19 mouse cellular contexts compared by ENCODE assay signal in the genomic region with DNA sequence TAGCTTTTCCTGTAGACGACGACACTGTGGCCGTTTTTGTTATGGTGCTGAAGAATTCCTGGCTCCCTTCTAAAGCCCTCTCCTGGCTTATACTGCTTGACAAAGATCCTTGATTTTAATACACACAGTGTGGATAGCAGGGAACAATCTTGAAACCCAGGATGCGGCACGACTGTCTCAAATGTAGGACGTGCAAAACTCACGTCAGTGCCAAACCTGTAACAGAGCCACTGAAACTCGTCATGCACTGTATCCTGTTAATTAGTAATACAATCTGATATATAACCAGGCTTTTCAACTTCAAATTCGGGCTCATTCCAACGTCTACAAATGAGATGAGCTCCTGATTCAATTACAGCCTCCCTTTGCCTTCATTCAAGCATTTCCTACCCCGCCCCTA. TPM values are rescaled to one million over a fixed set of nuclear protein-coding genes. Genes with fewer than 3 reads are reported as not detected.
"Had no signal": no experiment of that assay in that cellular context is flagged by ENCODE, and none has a peak within 500 bp of the region (broad histone marks: within the 10 kb centered on the region; RNA-seq: fewer than 3 reads in every experiment).

No protein-coding gene starts in this region.

- H3K9me3 ChIP-seq: midbrain, embryonic 10.5 days; midbrain, embryonic 12.5 days; neural tube, embryonic 13.5 days; neural tube, embryonic 15.5 days had no signal

- DNase-seq: lung, adult 18-20 months; lung, embryonic 14.5 days; lung, postnatal 10 days; lung, postnatal 4 days; midbrain, embryonic 14.5 days; retina, postnatal 1 day; right cerebral cortex, adult 18-20 months; right cerebral cortex, postnatal 25 days; right cerebral cortex, postnatal 4 days; spleen, adult 18-20 months; thymus, adult 18-20 months; thymus, postnatal 14 days; thymus, postnatal 4 days had no signal

- H3K27ac ChIP-seq: midbrain, embryonic 10.5 days; midbrain, embryonic 12.5 days; neural tube, embryonic 13.5 days; neural tube, embryonic 15.5 days had no signal

- H3K4me2 ChIP-seq: lung, embryonic 14.5 days; midbrain, embryonic 12.5 days; neural tube, embryonic 13.5 days; neural tube, embryonic 15.5 days had no signal

- H3K4me1 ChIP-seq: midbrain, embryonic 10.5 days; midbrain, embryonic 12.5 days; neural tube, embryonic 13.5 days; neural tube, embryonic 15.5 days had no signal

- H3K27me3 ChIP-seq: midbrain, embryonic 12.5 days; neural tube, embryonic 13.5 days; neural tube, embryonic 15.5 days had no signal

- H3K9ac ChIP-seq: lung, embryonic 14.5 days; midbrain, embryonic 12.5 days; neural tube, embryonic 13.5 days; neural tube, embryonic 15.5 days had no signal

- H3K4me3 ChIP-seq: midbrain, embryonic 10.5 days; midbrain, embryonic 12.5 days; myocyte; neural tube, embryonic 13.5 days; neural tube, embryonic 15.5 days had no signal

- H3K36me3 ChIP-seq: midbrain, embryonic 10.5 days; midbrain, embryonic 12.5 days; neural tube, embryonic 13.5 days; neural tube, embryonic 15.5 days had no signal

- ATAC-seq: midbrain, embryonic 16.5 days had no signal

RNA-seq across cellular contexts. Expression of a gene that starts 38.3 kb away (rescaled TPM):
- polyA plus RNA-seq: myocyte had no signal
